Mouse (Mus musculus): ENCODE data around the gene Pyy. TPM values are rescaled to one million over a fixed set of nuclear protein-coding genes. Genes with fewer than 3 reads are reported as not detected.

The Pyy gene
- polyA plus RNA-seq, 1 experiment = not detected

GRCm38 (mm10) chr11:102146531-102146930 is 38.9 kb upstream of the Pyy start:
- Histone ChIP-seq H3ac (ENCODE audit: control insufficient read depth, insufficient read length) (no peak overlapping the region), H3K79me2 (ENCODE audit: control insufficient read depth, insufficient read depth) (no peaks in the 10 kb centered on the region), H3K27me3 (ENCODE audit: control insufficient read depth, insufficient read depth, insufficient read length) (peaks cover 30% of the 10 kb centered on the region), H3K36me3 (ENCODE audit: control insufficient read depth, insufficient read depth) (no peaks in the 10 kb centered on the region), H3K4me3 (no peak overlapping the region), H3K4me2 (ENCODE audit: low read depth) (no peak overlapping the region)
- TF ChIP-seq E2F4 (IDR thresholded peaks at IDR 0.05; ENCODE audit: insufficient read depth) = no peak
- TF ChIP-seq MAX (IDR thresholded peaks at IDR 0.05; ENCODE audit: low read depth) = no peak
- no peak for TF ChIP-seq USF1 (IDR thresholded peaks at IDR 0.05; ENCODE audit: low read depth)
- no peak for TF ChIP-seq TCF12 (IDR thresholded peaks at IDR 0.05; ENCODE audit: insufficient read depth, poor library complexity, severe bottlenecking)
- no peak for TF ChIP-seq POLR2A (IDR thresholded peaks at IDR 0.05; ENCODE audit: insufficient read length, low read depth)
- no peak for TF ChIP-seq MYOD1 (IDR thresholded peaks at IDR 0.05; ENCODE audit: control insufficient read depth in 1 of 3, insufficient read length in 2 of 3, low read depth in 2 of 3)
- TF ChIP-seq TCF3 (IDR thresholded peaks at IDR 0.05; ENCODE audit: insufficient read length, low read depth) = no peak
- no peak for TF ChIP-seq CEBPB (IDR thresholded peaks at IDR 0.05; ENCODE audit: insufficient read depth, poor library complexity, severe bottlenecking)
- TF ChIP-seq SRF (IDR thresholded peaks at IDR 0.05; ENCODE audit: control insufficient read depth, insufficient read length, low read depth) = no peak
- no peak for TF ChIP-seq MYOG (IDR thresholded peaks at IDR 0.05; ENCODE audit: control insufficient read depth in 1 of 3, insufficient read depth in 1 of 3, insufficient read length in 2 of 3, low read depth in 2 of 3)
- TF ChIP-seq POLR2AphosphoS2 (IDR thresholded peaks at IDR 0.05; ENCODE audit: insufficient read length, low read depth) = no peak
- TF ChIP-seq REST (IDR thresholded peaks at IDR 0.05; ENCODE audit: insufficient read depth, insufficient read length) = no peak

DNA sequence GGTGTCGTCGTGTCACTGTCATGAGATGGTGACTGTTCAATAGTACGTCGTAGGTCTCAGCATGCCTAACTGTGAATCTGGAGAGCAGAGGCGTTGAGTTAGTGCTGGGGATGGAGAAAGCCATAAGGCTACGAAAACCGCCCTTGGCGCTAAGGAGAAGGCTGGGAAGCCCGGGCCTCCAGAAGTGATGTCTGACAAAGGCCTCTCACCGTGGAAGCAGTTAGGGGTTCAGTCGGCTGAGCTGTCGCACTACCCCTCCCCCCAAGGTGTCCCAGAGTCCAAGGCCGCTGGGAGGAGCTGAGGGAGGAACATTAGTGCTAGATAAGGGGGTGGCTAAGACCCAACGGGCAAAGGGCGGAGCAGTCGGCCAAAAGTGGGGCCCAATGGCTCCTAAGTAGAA is 38.4 kb upstream of the Pyy start:
- no peak overlapping the region for H3K4me3 ChIP-seq
- peaks cover 30% of the 10 kb centered on the region for H3K27me3 ChIP-seq (ENCODE audit: control insufficient read depth, insufficient read depth, insufficient read length)

GRCm38 (mm10) chr11:102145471-102146001 is 37.9 kb upstream of the Pyy start, which contains the start of gene Nags:
Gene Nags, plus strand, starts transcription at chr11:102145513.
- Histone ChIP-seq H3K4me2 (ENCODE audit: low read depth) (no peak within 1 kb of the TSS), H3ac (ENCODE audit: control insufficient read depth, insufficient read length) (no peak within 1 kb of the TSS), H3K27me3 (ENCODE audit: control insufficient read depth, insufficient read depth, insufficient read length) (peaks cover 30% of the 10 kb centered on the region), H3K79me2 (ENCODE audit: control insufficient read depth, insufficient read depth) (no peaks in the 10 kb centered on the region), H3K36me3 (ENCODE audit: control insufficient read depth, insufficient read depth) (no peaks in the 10 kb centered on the region), H3K4me3 (no peak within 1 kb of the TSS)
- TF ChIP-seq MYOD1 (IDR thresholded peaks at IDR 0.05; ENCODE audit: control insufficient read depth in 1 of 3, insufficient read length in 2 of 3, low read depth in 2 of 3) = no peak
- TF ChIP-seq SRF (IDR thresholded peaks at IDR 0.05; ENCODE audit: control insufficient read depth, insufficient read length, low read depth) = no peak
- TF ChIP-seq POLR2A (IDR thresholded peaks at IDR 0.05; ENCODE audit: insufficient read length, low read depth) = no peak
- TF ChIP-seq USF1 (IDR thresholded peaks at IDR 0.05; ENCODE audit: low read depth) = no peak
- TF ChIP-seq MYOG (IDR thresholded peaks at IDR 0.05; ENCODE audit: control insufficient read depth in 1 of 3, insufficient read depth in 1 of 3, insufficient read length in 2 of 3, low read depth in 2 of 3) = no peak
- no peak for TF ChIP-seq CEBPB (IDR thresholded peaks at IDR 0.05; ENCODE audit: insufficient read depth, poor library complexity, severe bottlenecking)
- no peak for TF ChIP-seq REST (IDR thresholded peaks at IDR 0.05; ENCODE audit: insufficient read depth, insufficient read length)
- TF ChIP-seq MAX (IDR thresholded peaks at IDR 0.05; ENCODE audit: low read depth) = no peak
- no peak for TF ChIP-seq E2F4 (IDR thresholded peaks at IDR 0.05; ENCODE audit: insufficient read depth)
- TF ChIP-seq TCF3 (IDR thresholded peaks at IDR 0.05; ENCODE audit: insufficient read length, low read depth) = no peak
- TF ChIP-seq POLR2AphosphoS2 (IDR thresholded peaks at IDR 0.05; ENCODE audit: insufficient read length, low read depth) = no peak
- no peak for TF ChIP-seq TCF12 (IDR thresholded peaks at IDR 0.05; ENCODE audit: insufficient read depth, poor library complexity, severe bottlenecking)

More for the DNA sequence above, 38.4 kb upstream of the Pyy start:
- H3K36me3 ChIP-seq (ENCODE audit: control insufficient read depth, insufficient read depth) = no peaks in the 10 kb centered on the region
- no peaks in the 10 kb centered on the region for H3K79me2 ChIP-seq (ENCODE audit: control insufficient read depth, insufficient read depth)
- no peak overlapping the region for H3K4me2 ChIP-seq (ENCODE audit: low read depth)
- H3ac ChIP-seq (ENCODE audit: control insufficient read depth, insufficient read length) = no peak overlapping the region
- no peak for TF ChIP-seq MAX (IDR thresholded peaks at IDR 0.05; ENCODE audit: low read depth)
- no peak for TF ChIP-seq SRF (IDR thresholded peaks at IDR 0.05; ENCODE audit: control insufficient read depth, insufficient read length, low read depth)
- TF ChIP-seq MYOG (IDR thresholded peaks at IDR 0.05; ENCODE audit: control insufficient read depth in 1 of 3, insufficient read depth in 1 of 3, insufficient read length in 2 of 3, low read depth in 2 of 3) = no peak
- no peak for TF ChIP-seq USF1 (IDR thresholded peaks at IDR 0.05; ENCODE audit: low read depth)
- no peak for TF ChIP-seq TCF12 (IDR thresholded peaks at IDR 0.05; ENCODE audit: insufficient read depth, poor library complexity, severe bottlenecking)
- no peak for TF ChIP-seq POLR2AphosphoS2 (IDR thresholded peaks at IDR 0.05; ENCODE audit: insufficient read length, low read depth)
- TF ChIP-seq REST (IDR thresholded peaks at IDR 0.05; ENCODE audit: insufficient read depth, insufficient read length) = no peak
- no peak for TF ChIP-seq E2F4 (IDR thresholded peaks at IDR 0.05; ENCODE audit: insufficient read depth)
- TF ChIP-seq MYOD1 (IDR thresholded peaks at IDR 0.05; ENCODE audit: control insufficient read depth in 1 of 3, insufficient read length in 2 of 3, low read depth in 2 of 3) = no peak
- TF ChIP-seq TCF3 (IDR thresholded peaks at IDR 0.05; ENCODE audit: insufficient read length, low read depth) = no peak

DNA sequence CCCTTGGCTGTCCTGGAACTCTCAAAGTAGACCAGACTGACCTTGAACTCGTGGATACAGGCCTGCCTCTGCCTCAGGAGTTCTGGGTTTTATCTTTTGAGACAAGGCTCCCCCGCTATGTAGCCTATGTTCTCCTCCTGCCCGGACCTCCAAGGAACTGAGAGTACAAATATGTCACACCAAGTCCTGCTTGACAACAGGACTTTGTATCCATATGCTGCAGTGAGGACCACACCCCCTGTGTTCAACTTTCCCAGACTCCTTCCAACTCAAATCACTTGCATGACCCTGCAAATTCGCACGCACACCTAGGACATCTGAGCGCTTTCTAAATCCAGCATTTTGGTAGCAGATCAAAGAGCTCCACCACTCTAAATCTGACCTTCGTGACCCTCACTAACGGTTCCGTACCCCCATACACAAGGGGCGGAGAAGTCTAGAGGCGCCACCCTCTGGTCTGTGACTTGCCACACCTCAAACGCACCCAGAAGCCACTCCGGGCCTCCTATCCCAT is 37.4 kb upstream of the Pyy start:
- peaks cover 30% of the 10 kb centered on the region for H3K27me3 ChIP-seq (ENCODE audit: control insufficient read depth, insufficient read depth, insufficient read length)
- H3K36me3 ChIP-seq (ENCODE audit: control insufficient read depth, insufficient read depth) = no peaks in the 10 kb centered on the region
- TF ChIP-seq TCF3 (IDR thresholded peaks at IDR 0.05; ENCODE audit: insufficient read length, low read depth) (no peak), POLR2A (IDR thresholded peaks at IDR 0.05; ENCODE audit: insufficient read length, low read depth) (no peak), USF1 (IDR thresholded peaks at IDR 0.05; ENCODE audit: low read depth) (no peak), MYOD1 (IDR thresholded peaks at IDR 0.05; ENCODE audit: control insufficient read depth in 1 of 3, insufficient read length in 2 of 3, low read depth in 2 of 3) (no peak), CEBPB (IDR thresholded peaks at IDR 0.05; ENCODE audit: insufficient read depth, poor library complexity, severe bottlenecking) (no peak), E2F4 (IDR thresholded peaks at IDR 0.05; ENCODE audit: insufficient read depth) (no peak), REST (IDR thresholded peaks at IDR 0.05; ENCODE audit: insufficient read depth, insufficient read length) (no peak), TCF12 (IDR thresholded peaks at IDR 0.05; ENCODE audit: insufficient read depth, poor library complexity, severe bottlenecking) (no peak), POLR2AphosphoS2 (IDR thresholded peaks at IDR 0.05; ENCODE audit: insufficient read length, low read depth) (no peak)
- no peak overlapping the region for H3K4me3 ChIP-seq
- H3K79me2 ChIP-seq (ENCODE audit: control insufficient read depth, insufficient read depth) = no peaks in the 10 kb centered on the region
- H3K4me2 ChIP-seq (ENCODE audit: low read depth) = no peak overlapping the region
- no peak overlapping the region for H3ac ChIP-seq (ENCODE audit: control insufficient read depth, insufficient read length)
